In the genomic region with DNA sequence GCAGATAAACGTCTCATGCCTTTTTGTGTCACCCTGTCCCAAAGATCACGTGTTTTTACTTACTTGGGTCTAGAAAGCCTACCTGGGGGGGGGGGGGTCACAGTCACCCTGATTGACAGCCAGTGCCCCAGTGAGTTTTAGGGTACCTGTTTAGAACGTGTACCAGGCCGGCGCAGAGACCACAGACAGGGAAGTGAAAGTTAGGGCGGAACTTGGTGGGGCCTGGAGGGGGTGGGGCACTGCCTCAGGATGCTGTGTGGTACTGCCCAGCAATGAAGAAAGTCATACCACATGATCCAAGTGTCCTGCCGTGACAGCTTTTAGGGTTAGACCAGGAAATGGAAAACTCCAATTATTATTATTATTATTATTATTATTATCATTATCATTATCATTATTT, we compare ENCODE assay signal across 8 mouse cellular contexts. TPM values are rescaled to one million over a fixed set of nuclear protein-coding genes. Genes with fewer than 3 reads are reported as not detected.
DNase-seq lines count a peak whose midpoint lies in the region; ATAC-seq and TF ChIP-seq lines count a peak whose summit lies in the region.
"Had no signal": no experiment of that assay in that cellular context is flagged by ENCODE, and none has a peak within 500 bp of the region (broad histone marks: within the 10 kb centered on the region; RNA-seq: fewer than 3 reads in every experiment).

No protein-coding gene starts in this region.

- TF ChIP-seq POLR2A in thymus, adult 2 months (IDR thresholded peaks at IDR 0.05; ENCODE audit: control insufficient read depth, extremely low read depth, insufficient read depth, low read length, poor library complexity) = no peak

- H3K27ac ChIP-seq in thymus, adult 2 months (ENCODE audit: control insufficient read depth, insufficient read depth, low read length) = no peak overlapping the region
- no peak overlapping the region for H3K27ac ChIP-seq in liver, embryonic 11.5 days (ENCODE audit: low read depth, low read length)
- H3K27ac ChIP-seq in midbrain, embryonic 14.5 days (replicated peaks; ENCODE audit: low read depth, low read length) = no peak overlapping the region
- H3K27ac ChIP-seq: layer of hippocampus, adult 2 months had no signal

- peak; percentile 34 for DNase-seq in thymus, adult 2 months
- no peak for DNase-seq in thymus, postnatal 0 days (ENCODE audit: low spot score)
- no peak for DNase-seq in liver, embryonic 11.5 days (ENCODE audit: low spot score)
- peak; percentile 78 to 80 for DNase-seq in monocyte, adult 2 months (ENCODE audit: low read depth in 1 of 2, low spot score in 2 of 2)
- no peak for DNase-seq in left cerebral cortex, postnatal 14 days (ENCODE audit: low spot score in 2 of 2)
- no peak for DNase-seq in midbrain, embryonic 14.5 days
- no peak for DNase-seq in kidney, postnatal 4 days

- no peaks in the 10 kb centered on the region for H3K36me3 ChIP-seq in thymus, adult 2 months (ENCODE audit: control insufficient read depth, insufficient read depth, low read length)
- no peaks in the 10 kb centered on the region for H3K36me3 ChIP-seq in liver, embryonic 11.5 days (ENCODE audit: control insufficient read depth, insufficient read depth, low read length)
- no peaks in the 10 kb centered on the region for H3K36me3 ChIP-seq in midbrain, embryonic 14.5 days (ENCODE audit: control insufficient read depth, insufficient read depth, low read length)

- no peaks in the 10 kb centered on the region for H3K27me3 ChIP-seq in thymus, adult 2 months (ENCODE audit: control insufficient read depth, insufficient read depth, low read length)
- H3K27me3 ChIP-seq in liver, embryonic 11.5 days (replicated peaks; ENCODE audit: control insufficient read depth, insufficient read depth, low read length) = no peaks in the 10 kb centered on the region
- no peaks in the 10 kb centered on the region for H3K27me3 ChIP-seq in midbrain, embryonic 14.5 days (ENCODE audit: control insufficient read depth, insufficient read depth, low read length)

- ATAC-seq in liver, embryonic 11.5 days (replicated peaks; ENCODE audit: low FRiP score) = no peak
- no peak for ATAC-seq in midbrain, embryonic 14.5 days (ENCODE audit: low FRiP score, low TSS enrichment)

- H3K4me2 ChIP-seq in liver, embryonic 11.5 days = peak overlapping the region; percentile 27; the same call in 1 of the 2 replicates
- no peak overlapping the region for H3K4me2 ChIP-seq in midbrain, embryonic 14.5 days (ENCODE audit: low read length)

- 11% methylated on average over 7 of the region's 7 CpGs for WGBS in thymus, adult 2 months
- WGBS in liver, embryonic 11.5 days = 49% methylated on average over 7 of the region's 7 CpGs
- WGBS in midbrain, embryonic 14.5 days = 77% methylated on average over 7 of the region's 7 CpGs

- no peaks in the 10 kb centered on the region for H3K9me3 ChIP-seq in liver, embryonic 11.5 days (ENCODE audit: control insufficient read depth, low read length)
- no peaks in the 10 kb centered on the region; the same call in 1 of the 2 replicates for H3K9me3 ChIP-seq in midbrain, embryonic 14.5 days (ENCODE audit: control insufficient read depth, low read length)

- H3K4me3 ChIP-seq in thymus, adult 2 months (ENCODE audit: control insufficient read depth, insufficient read depth, low read length) = no peak overlapping the region
- no peak overlapping the region for H3K4me3 ChIP-seq in liver, embryonic 11.5 days (ENCODE audit: low read depth, low read length)
- H3K4me3 ChIP-seq in midbrain, embryonic 14.5 days (replicated peaks; ENCODE audit: low read depth, low read length) = no peak overlapping the region
- H3K4me3 ChIP-seq: layer of hippocampus, adult 2 months had no signal

- H3K9ac ChIP-seq in liver, embryonic 11.5 days (ENCODE audit: low read depth, low read length) = no peak overlapping the region
- no peak overlapping the region for H3K9ac ChIP-seq in midbrain, embryonic 14.5 days (replicated peaks; ENCODE audit: low read length)

- intact Hi-C loops in left cerebral cortex, postnatal 14 days (cut with DNase I) = loop anchor here (5.0 to 10.0 kb wide), 3 partner anchors 91 to 531 kb away; partner anchors contain the start of gene Atmin

- TF ChIP-seq CTCF in thymus, adult 2 months (IDR thresholded peaks at IDR 0.05; ENCODE audit: borderline replicate concordance, control insufficient read depth, extremely low read depth, insufficient read depth, low read length, poor library complexity) = no peak

- peaks cover 18% of the 10 kb centered on the region for H3K4me1 ChIP-seq in thymus, adult 2 months (replicated peaks; ENCODE audit: control insufficient read depth, insufficient read depth, low read length)
- H3K4me1 ChIP-seq in liver, embryonic 11.5 days (replicated peaks; ENCODE audit: control insufficient read depth, insufficient read depth, low read length) = peaks cover 3% of the 10 kb centered on the region; the same call in 1 of the 2 replicates
- H3K4me1 ChIP-seq in midbrain, embryonic 14.5 days (ENCODE audit: control insufficient read depth, insufficient read depth, low read length) = 0 out of 2 replicates have a peak, but pooled peaks cover 2% of the 10 kb centered on the region

RNA-seq across cellular contexts. Expression of gene Plcg2, which starts 22.3 kb away (rescaled TPM):
- polyA plus RNA-seq in thymus, adult 2 months (2012; rRNA removed) = 9.0 and 10.7 TPM in 2 replicates
- 7.8 and 8.4 TPM in 2 replicates for polyA plus RNA-seq in thymus, postnatal 0 days (2015; fragmentation: Nextera tagmentation; extraction: Ambion mirVana)
- polyA plus RNA-seq in liver, embryonic 11.5 days (2014; fragmentation: Nextera tagmentation; extraction: Ambion mirVana) = 14.8 and 17.4 TPM in 2 replicates
- total RNA-seq in left cerebral cortex, postnatal 14 days (2021) = 1 to 10 TPM; 2.9 TPM
- polyA plus RNA-seq in midbrain, embryonic 14.5 days (2014; fragmentation: Nextera tagmentation; extraction: Ambion mirVana) = 0.62 and 1.2 TPM in 2 replicates

Comparison
In these comparisons a context has a peak if more than half of its experiments do, and no peak if none do; other contexts are left out.
1. DNase-seq: peak in thymus, adult 2 months (single experiment) and monocyte, adult 2 months (2 of 2); none in thymus, postnatal 0 days (single experiment), liver, embryonic 11.5 days (single experiment), left cerebral cortex, postnatal 14 days (0 of 2), midbrain, embryonic 14.5 days (single experiment) and kidney, postnatal 4 days (0 of 2).